Mouse (Mus musculus) ES-E14 (cell line): ENCODE results near the gene Nfkbil1.

Experiments used
- MAFK ChIP-seq: IDR thresholded peaks from 2 replicates; pipeline ENCODE4 v1.6.1; 2014; ENCODE audit warnings: mild to moderate bottlenecking, low read depth, low read length, inconsistent platforms; ENCODE audit not compliant: insufficient read depth
- ZNF384 ChIP-seq: IDR thresholded peaks from 2 replicates; pipeline ENCODE4 v1.6.1; 2012; ENCODE audit warnings: low read depth, low read length, inconsistent platforms

GRCm38 (mm10) chr17:35236390-35236746 lies 776 bp upstream of the Nfkbil1 start:
- no peak for TF ChIP-seq ZNF384
- TF ChIP-seq MAFK = no peak
